Mouse (Mus musculus) ovary, adult 18-20 months (tissue): ENCODE measurements around the gene Bcl2l13.
"Not testable (repeated sequence)": the region's sequence is repeated elsewhere in the genome, so short reads cannot be mapped to it uniquely, and the experiment has no call there.

Experiments used
- DNase-seq: peaks from one replicate; pipeline ENCODE4 v3.0.0; 2022; ENCODE audit warnings: low spot score, mixed read lengths

The Bcl2l13 gene

GRCm38 (mm10) chr6:120835474-120836374 is at the start of gene Bcl2l13:
TSS of gene Bcl2l13 (plus strand) at chr6:120836212.
- DNase-seq: peak; percentile 87

- no peak for DNase-seq
Measured at GRCm38 (mm10) chr6:120788068-120788607, 47.9 kb upstream of the Bcl2l13 start.

DNA sequence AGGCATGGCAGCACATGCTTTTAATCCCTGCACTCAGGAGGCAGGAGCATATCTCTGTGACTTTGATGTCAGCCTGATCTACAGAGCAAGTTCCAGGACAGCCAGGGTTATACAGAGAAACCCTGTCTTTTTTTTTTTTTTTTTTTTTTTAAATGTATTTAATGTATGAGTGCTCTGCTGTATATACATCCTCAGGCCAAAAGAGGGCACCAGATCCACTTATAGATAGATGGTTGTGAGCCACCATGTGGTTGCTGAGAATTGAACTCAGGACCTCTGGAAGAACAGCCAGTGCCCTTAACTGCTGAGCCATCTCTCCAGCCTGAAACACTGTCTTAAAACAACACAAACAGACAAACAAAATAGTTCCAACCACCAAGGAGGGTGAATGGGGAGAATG is 47.1 kb upstream of the Bcl2l13 start:
- DNase-seq: no peak

DNA sequence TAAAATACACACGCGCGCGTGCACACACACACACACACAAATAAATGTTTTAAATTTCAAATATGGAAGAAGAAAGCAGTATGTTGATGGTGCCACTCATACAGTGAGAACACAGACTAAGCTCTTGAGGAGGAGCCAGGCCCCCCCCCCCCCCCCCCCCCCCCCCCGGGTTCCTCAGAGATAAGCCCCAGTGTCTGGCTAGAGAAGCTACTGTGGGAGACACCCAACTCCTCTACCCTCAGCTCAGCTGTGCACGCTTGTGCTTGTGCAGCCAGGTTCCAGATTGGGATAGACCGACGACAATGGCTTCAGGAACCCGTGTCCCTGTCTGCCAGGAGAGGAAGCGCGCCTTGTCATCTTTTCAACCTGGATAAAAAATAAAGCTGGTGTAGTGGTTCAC is 45.9 kb upstream of the Bcl2l13 start:
- no peak for DNase-seq

DNA sequence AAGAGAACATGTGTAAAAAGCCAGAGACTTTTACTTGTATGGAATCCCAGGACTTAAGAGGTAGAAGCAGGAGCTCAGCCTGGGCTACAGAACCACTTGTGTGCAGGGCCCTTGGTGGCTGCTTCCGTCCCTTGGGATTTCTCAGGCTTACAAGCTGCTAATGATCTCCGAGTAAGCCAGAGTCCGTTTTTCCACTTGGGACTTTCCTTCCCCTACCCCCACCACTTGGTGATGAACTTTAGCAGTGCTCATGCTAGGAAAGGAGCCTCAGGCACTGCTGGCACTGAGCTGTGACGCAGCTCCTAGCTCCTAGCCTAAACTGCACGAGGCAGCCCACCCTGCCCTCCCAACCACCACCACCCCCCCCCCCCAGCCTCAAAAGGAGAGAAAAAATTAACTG is 45.3 kb upstream of the Bcl2l13 start:
- no peak for DNase-seq

- no peak for DNase-seq
Measured at GRCm38 (mm10) chr6:120792947-120793346, 43.1 kb upstream of the Bcl2l13 start.

DNA sequence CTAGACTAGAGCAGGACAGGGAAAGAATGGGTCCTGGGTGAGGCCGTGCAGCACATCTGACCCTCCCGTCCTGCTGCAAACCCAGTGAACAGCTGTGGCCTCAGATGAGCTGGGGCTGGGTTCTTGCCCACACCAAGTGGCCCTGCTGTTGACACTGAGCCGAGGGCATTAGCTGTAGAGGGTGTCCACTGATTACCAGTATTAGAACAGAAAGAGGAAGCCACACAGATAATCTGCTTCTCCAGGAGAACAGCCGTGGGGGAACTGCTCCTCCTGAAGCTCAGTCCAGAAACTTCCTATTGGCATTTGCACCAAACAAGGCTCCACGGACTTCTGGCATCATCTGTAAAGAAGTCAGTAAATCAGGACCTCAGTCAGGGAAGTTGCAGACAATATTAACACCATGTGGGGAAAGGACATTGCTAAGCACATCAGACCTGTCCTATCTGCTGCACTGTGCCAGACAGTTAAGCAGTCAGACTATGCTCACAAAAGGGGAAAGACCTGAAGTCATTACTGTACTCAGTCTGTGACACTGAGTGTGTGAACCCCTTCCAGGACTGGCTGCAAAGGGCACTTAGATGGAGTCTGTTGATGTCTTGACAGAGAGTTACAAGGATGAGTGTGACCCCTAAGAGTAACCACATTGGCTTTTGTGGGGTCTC is 40.5 kb upstream of the Bcl2l13 start:
- DNase-seq: no peak

- no peak for DNase-seq
Measured at GRCm38 (mm10) chr6:120796111-120796510, 39.9 kb upstream of the Bcl2l13 start.

GRCm38 (mm10) chr6:120798019-120798418 is 38.0 kb upstream of the Bcl2l13 start:
- DNase-seq: no peak

DNA sequence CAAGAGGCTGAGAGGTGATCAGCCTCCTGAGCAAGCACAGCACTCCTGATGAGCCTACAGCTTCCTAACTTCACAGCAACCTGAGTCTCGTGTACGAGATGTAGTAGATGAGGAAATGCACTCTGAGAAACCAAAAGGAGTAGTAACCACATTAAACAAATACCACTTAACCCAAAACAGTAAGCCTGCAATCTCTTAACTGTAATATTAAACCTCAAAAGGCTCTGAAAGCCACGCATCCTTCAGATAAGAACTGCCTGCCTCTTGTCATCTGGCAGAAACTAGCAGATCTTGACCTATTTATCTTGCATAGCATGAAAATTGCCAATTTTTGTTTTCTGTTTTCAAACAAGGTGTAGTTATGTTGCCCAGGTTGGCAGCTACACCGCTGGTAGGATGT is 37.1 kb upstream of the Bcl2l13 start:
- no peak for DNase-seq

DNA sequence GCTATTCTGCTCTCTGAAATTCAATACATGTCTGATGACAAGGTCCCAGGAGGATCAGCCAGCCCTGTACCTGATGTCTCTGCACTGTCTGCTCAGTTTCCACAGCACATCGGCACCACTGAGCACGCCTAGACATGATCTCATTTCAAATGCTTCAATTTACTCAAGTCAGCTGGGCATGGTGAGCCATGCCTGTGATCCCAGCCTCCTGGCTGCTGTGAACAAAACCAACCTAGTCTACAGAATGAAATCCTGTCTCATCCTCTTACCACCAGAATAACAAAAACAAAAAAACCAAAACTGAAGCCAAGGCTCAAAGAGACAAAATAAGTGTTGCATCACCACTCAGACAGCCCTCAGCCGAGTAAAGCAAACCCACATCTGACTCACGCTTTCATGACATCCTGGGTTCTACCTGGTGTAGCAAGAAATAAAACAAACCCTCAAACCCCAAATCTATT is 36.4 kb upstream of the Bcl2l13 start:
- no peak for DNase-seq

GRCm38 (mm10) chr6:120806999-120807737 is 28.8 kb upstream of the Bcl2l13 start:
- DNase-seq: no peak

DNA sequence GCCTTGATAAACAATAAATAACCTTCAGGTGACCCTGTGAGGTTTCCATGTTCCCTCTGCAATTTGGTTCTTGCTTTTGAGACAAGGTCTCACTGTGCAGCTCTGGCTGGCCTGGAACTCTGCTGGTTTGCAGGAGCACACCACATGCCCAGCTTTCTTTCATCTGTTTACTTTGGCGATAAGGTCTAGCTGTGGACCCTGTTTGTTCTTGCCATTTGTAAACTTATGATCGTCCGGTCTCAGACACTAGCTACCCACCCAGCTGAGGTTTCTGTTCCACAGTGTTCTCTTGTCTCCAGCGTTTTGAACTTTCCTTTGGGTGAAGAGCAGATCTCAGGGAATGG is 28.3 kb upstream of the Bcl2l13 start:
- no peak for DNase-seq

DNA sequence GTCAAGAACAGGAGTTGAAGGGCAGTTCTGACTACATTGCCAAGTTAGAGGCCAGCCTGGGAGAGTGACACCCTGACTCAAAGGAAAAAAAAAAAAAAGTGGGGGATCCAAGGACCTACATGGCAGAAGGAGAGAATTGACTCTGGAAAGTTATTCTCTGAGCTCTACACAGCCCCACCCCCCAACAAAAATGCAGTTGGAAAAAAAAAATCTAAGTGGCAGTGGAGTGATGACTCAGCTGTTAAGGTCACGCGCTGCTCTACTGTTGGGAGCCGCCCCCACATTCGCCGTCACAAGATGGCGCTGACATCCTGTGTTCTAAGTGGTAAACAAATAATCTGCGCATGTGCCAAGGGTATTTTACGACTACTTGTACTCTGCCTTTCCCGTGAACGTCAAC is 24.0 kb upstream of the Bcl2l13 start:
- DNase-seq: not testable (repeated sequence)

GRCm38 (mm10) chr6:120819294-120819693 is 16.7 kb upstream of the Bcl2l13 start:
- no peak for DNase-seq

DNA sequence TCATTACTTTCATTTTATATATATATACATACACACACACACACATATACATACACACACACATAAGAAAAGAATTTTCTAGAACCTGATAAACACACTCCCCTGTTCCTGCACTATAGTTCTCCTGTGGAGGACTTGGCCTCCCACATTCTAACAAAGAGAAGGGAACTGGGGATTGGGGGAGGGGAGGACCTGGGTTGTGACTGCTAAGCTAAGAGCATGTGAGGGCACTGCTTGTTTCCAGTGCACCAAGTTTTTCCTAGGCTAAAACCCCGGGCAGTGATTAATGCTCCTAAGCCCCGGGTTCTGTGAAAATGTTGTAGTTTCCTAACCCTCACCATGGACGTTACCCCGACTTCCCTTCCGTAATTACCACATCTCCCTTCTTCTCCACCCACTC is 15.9 kb upstream of the Bcl2l13 start:
- no peak for DNase-seq

- DNase-seq: no peak
Measured at GRCm38 (mm10) chr6:120820941-120821340, 15.1 kb upstream of the Bcl2l13 start.

DNA sequence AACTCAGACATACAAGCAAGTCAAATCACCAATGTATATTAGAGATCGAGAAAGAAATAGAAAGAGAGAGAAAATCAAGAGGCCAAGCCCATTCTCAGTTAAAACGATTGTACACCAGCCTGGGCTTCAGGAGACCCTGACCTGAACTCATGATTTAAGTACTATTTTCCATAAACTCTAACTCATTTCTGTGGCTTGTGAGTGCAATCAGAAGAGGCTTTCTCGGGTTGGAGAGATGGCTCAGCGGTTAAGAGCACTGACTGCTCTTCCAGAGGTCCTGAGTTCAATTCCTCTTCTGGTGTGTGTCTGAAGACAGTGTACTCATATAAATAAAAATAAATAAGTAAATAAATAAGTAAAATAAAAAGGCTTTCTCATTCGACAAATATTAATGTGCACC is 14.3 kb upstream of the Bcl2l13 start:
- no peak for DNase-seq

DNA sequence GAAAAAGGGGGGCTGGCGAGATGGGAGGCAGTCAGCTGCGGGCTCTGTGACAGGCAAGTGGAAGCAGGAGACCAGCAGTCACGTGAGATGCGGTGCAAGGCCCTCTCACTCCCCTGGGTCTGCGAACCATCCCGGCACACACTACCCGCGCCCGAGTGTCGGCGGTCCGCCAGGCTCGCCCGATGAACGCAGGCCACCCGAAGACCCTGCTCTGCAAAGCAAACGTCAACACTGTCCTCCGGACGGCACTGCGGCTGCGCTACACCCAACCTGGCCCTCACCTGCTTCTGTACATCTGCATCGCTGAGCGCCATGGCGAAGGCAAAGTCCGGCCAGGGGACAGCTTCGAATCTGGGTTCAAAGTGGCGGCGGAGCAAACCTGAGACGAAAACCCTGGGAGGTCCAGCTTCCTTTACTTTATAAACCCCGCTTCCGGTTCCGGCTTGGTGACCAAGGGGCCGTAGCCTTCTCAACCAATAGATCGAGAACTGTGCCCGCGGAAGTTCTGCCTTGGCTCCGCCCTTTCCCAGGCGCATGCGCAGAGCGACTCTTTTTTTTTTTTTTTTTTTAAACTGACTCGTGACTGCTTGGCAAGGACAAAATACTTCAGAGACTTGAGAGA is 13.6 kb upstream of the Bcl2l13 start, which contains the start of gene Atp6v1e1:
Atp6v1e1 (minus strand) TSS at position 487 of the 622 bp plus-strand sequence.
- peak; percentile 93 for DNase-seq

DNA sequence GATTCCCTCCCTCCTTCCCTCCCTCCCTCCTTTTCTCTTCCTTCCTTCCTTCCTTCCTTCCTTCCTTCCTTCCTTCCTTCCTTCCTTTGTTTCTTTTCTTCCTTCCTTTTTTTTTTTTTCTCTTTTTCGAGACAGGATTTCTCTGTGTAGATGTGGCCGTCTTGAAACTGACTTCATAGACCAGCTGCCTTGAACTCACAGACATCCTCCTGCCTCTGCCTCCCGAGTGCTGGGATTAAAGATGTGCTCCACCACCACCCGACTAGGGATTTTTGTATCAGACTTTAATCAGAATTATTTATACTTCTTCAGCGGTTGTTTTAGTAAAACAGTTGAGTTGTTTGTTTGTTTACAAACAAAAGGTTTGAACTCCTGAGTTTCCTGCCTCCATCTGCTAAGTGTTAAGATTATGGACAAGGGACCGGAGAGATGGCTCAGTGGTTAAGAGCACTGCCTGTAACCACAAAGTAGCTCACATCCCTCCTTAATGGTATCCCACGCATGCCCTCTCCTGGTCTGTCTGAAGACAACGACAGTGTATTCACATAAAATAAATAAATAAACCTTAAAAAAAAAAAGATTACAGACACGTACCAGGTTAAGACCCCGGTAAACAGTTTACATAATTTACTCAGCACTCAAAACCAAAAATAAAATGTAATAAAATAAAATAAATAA is 12.9 kb upstream of the Bcl2l13 start:
- DNase-seq: no peak

- DNase-seq: no peak
Measured at GRCm38 (mm10) chr6:120830056-120830455, 6.0 kb upstream of the Bcl2l13 start.
